Mouse (Mus musculus): ENCODE measurements around the gene 4930449I24Rik. TPM values are rescaled to one million over a fixed set of nuclear protein-coding genes. Genes with fewer than 3 reads are reported as not detected.
"Not testable (repeated sequence)": the region's sequence is repeated elsewhere in the genome, so short reads cannot be mapped to it uniquely, and the experiment has no call there.

4930449I24Rik gene
- not detected in 2 replicates for polyA plus RNA-seq (2012; rRNA removed)

- not testable (repeated sequence) for DNase-seq (ENCODE audit: low read depth, low spot score)
- no CpG with 5 or more reads among the region's 5 CpGs for WGBS
These were observed at the start of gene 4930449I24Rik for GRCm38 (mm10) chr5:146502099-146502498. TSS of gene 4930449I24Rik (plus strand) at chr5:146502399.

- no peak for DNase-seq (ENCODE audit: low read depth, low spot score)
- 84% methylated on average over 6 of the region's 6 CpGs for WGBS
These were observed 48.6 kb upstream of the 4930449I24Rik start for GRCm38 (mm10) chr5:146453556-146453955.

GRCm38 (mm10) chr5:146461612-146462011 is 40.6 kb upstream of the 4930449I24Rik start:
- WGBS, result 69% methylated on average over 8 of the region's 8 CpGs
- no peak for DNase-seq (ENCODE audit: low read depth, low spot score)

- DNase-seq (ENCODE audit: low read depth, low spot score), result no peak
- 91% methylated on average over 19 of the region's 19 CpGs for WGBS
These were observed 35.5 kb upstream of the 4930449I24Rik start for GRCm38 (mm10) chr5:146466663-146467062.

GRCm38 (mm10) chr5:146468311-146468710 is 33.9 kb upstream of the 4930449I24Rik start:
- WGBS, result 91% methylated on average over 9 of the region's 9 CpGs
- DNase-seq (ENCODE audit: low read depth, low spot score), result no peak

- 64% methylated on average over 9 of the region's 9 CpGs for WGBS
- DNase-seq (ENCODE audit: low read depth, low spot score), result no peak
These were observed 31.4 kb upstream of the 4930449I24Rik start for GRCm38 (mm10) chr5:146470821-146471220.

GRCm38 (mm10) chr5:146471311-146471710 is 30.9 kb upstream of the 4930449I24Rik start:
- whole genome bisulfite sequencing, result 35% methylated on average over 5 of the region's 5 CpGs

GRCm38 (mm10) chr5:146471821-146472220 is 30.4 kb upstream of the 4930449I24Rik start:
- no peak for DNase-seq (ENCODE audit: low read depth, low spot score)
- 91% methylated on average over 12 of the region's 12 CpGs for WGBS

More at GRCm38 (mm10) chr5:146471311-146471710, 30.9 kb upstream of the 4930449I24Rik start:
- no peak for DNase-seq (ENCODE audit: low read depth, low spot score)

- DNase-seq (ENCODE audit: low read depth, low spot score), result not testable (repeated sequence)
- 3% methylated on average over 4 of the region's 4 CpGs for WGBS
These were observed 22.6 kb upstream of the 4930449I24Rik start for GRCm38 (mm10) chr5:146479564-146479963.

- WGBS, result 90% methylated on average over 3 of the region's 3 CpGs
- not testable (repeated sequence) for DNase-seq (ENCODE audit: low read depth, low spot score)
These were observed 20.5 kb upstream of the 4930449I24Rik start, which contains the start of gene Gm6408 for GRCm38 (mm10) chr5:146481665-146482064. TSS of gene Gm6408 (plus strand) at chr5:146481965.

- DNase-seq (ENCODE audit: low read depth, low spot score), result not testable (repeated sequence)
- WGBS, result 12% methylated on average over 3 of the region's 4 CpGs
These were observed 13.2 kb upstream of the 4930449I24Rik start for GRCm38 (mm10) chr5:146488959-146489358.

GRCm38 (mm10) chr5:146491063-146491462 is 11.1 kb upstream of the 4930449I24Rik start, which contains the start of gene Gm6370:
TSS of gene Gm6370 (plus strand) at chr5:146491363.
- no CpG with 5 or more reads among the region's 5 CpGs for WGBS

GRCm38 (mm10) chr5:146513823-146514222 is 11.6 kb downstream of the 4930449I24Rik start, which contains the start of gene Gm3402:
TSS of gene Gm3402 (plus strand) at chr5:146514123.
- 89% methylated on average over 2 of the region's 5 CpGs for WGBS

More at GRCm38 (mm10) chr5:146491063-146491462, 11.1 kb upstream of the 4930449I24Rik start, which contains the start of gene Gm6370:
- not testable (repeated sequence) for DNase-seq (ENCODE audit: low read depth, low spot score)

GRCm38 (mm10) chr5:146525501-146525900 is 23.3 kb downstream of the 4930449I24Rik start, which contains the start of gene Gm3404:
TSS of gene Gm3404 (plus strand) at chr5:146525801.
- not testable (repeated sequence) for DNase-seq (ENCODE audit: low read depth, low spot score)
- 85% methylated on average over 3 of the region's 3 CpGs for WGBS

More at GRCm38 (mm10) chr5:146513823-146514222, 11.6 kb downstream of the 4930449I24Rik start, which contains the start of gene Gm3402:
- not testable (repeated sequence) for DNase-seq (ENCODE audit: low read depth, low spot score)

GRCm38 (mm10) chr5:146537347-146537746 is 35.1 kb downstream of the 4930449I24Rik start, which contains the start of gene Gm3409:
TSS of gene Gm3409 (plus strand) at chr5:146537647.
- WGBS, result 94% methylated on average over 3 of the region's 3 CpGs

More at GRCm38 (mm10) chr5:146537347-146537746, 35.1 kb downstream of the 4930449I24Rik start, which contains the start of gene Gm3409:
- DNase-seq (ENCODE audit: low read depth, low spot score), result not testable (repeated sequence)

Other genes starting within 250 kb of the 4930449I24Rik start
- gene Wasf3, start 117.4 kb upstream of the 4930449I24Rik start, polyA plus RNA-seq (2012; rRNA removed), result 0.98 and 1.3 TPM in 2 replicates
- gene Gm6408, start 20.4 kb upstream of the 4930449I24Rik start, polyA plus RNA-seq (2012; rRNA removed), result not detected in 2 replicates
- gene Gm6370, start 11.0 kb upstream of the 4930449I24Rik start, polyA plus RNA-seq (2012; rRNA removed), result not detected in 2 replicates
- gene Gm3402, start 11.7 kb downstream of the 4930449I24Rik start, polyA plus RNA-seq (2012; rRNA removed), result not detected in 2 replicates
- gene Gm3404, start 23.4 kb downstream of the 4930449I24Rik start, polyA plus RNA-seq (2012; rRNA removed), result not detected in 2 replicates
- not detected in 2 replicates for gene Gm3409, start 35.2 kb downstream of the 4930449I24Rik start, polyA plus RNA-seq (2012; rRNA removed)
- gene Gm3415, start 53.7 kb downstream of the 4930449I24Rik start, polyA plus RNA-seq (2012; rRNA removed), result not detected in 2 replicates
- gene Gpr12, start 82.8 kb downstream of the 4930449I24Rik start, polyA plus RNA-seq (2012; rRNA removed), result not detected in 2 replicates

Measured in large intestine, adult 2 months (tissue).